Comparison of ENCODE assay signal across 16 mouse cellular contexts in genomic region chr16:94560618-94561017, GRCm38 (mm10). TPM values are rescaled to one million over a fixed set of nuclear protein-coding genes. Genes with fewer than 3 reads are reported as not detected.
DNase-seq lines count a peak whose midpoint lies in the region; ATAC-seq and TF ChIP-seq lines count a peak whose summit lies in the region.
"Had no signal": no experiment of that assay in that cellular context is flagged by ENCODE, and none has a peak within 500 bp of the region (broad histone marks: within the 10 kb centered on the region; RNA-seq: fewer than 3 reads in every experiment).

No protein-coding gene starts in this region.

- no peak overlapping the region for H3K4me2 ChIP-seq in liver, embryonic 16.5 days (ENCODE audit: low read depth, low read length)
- no peak overlapping the region for H3K4me2 ChIP-seq in hindbrain, postnatal 0 days (ENCODE audit: low read depth, low read length)
- H3K4me2 ChIP-seq: midbrain, embryonic 13.5 days had no signal

- no peak for TF ChIP-seq CTCF in hindbrain, postnatal 0 days (IDR thresholded peaks at IDR 0.05; ENCODE audit: low read depth)

- no peak overlapping the region for H3K27ac ChIP-seq in liver, embryonic 16.5 days (ENCODE audit: low read length)
- no peak overlapping the region for H3K27ac ChIP-seq in hindbrain, postnatal 0 days
- H3K27ac ChIP-seq: left cerebral cortex, adult 2 months; midbrain, embryonic 13.5 days had no signal

- 12% methylated on average over 5 of the region's 5 CpGs for WGBS in liver, embryonic 16.5 days (ENCODE audit: insufficient replicate concordance)
- WGBS in hindbrain, postnatal 0 days = 81% methylated on average over 5 of the region's 5 CpGs

- no peak overlapping the region for H3K9ac ChIP-seq in liver, embryonic 16.5 days (ENCODE audit: low read depth, low read length)
- no peak overlapping the region for H3K9ac ChIP-seq in hindbrain, postnatal 0 days (replicated peaks; ENCODE audit: low read length)
- H3K9ac ChIP-seq: midbrain, embryonic 13.5 days had no signal

- H3K9me3 ChIP-seq in liver, embryonic 16.5 days (replicated peaks; ENCODE audit: control insufficient read depth, low read length) = no peaks in the 10 kb centered on the region
- no peaks in the 10 kb centered on the region for H3K9me3 ChIP-seq in hindbrain, postnatal 0 days (ENCODE audit: low read length)
- H3K9me3 ChIP-seq: hindbrain, embryonic 10.5 days; midbrain, embryonic 13.5 days had no signal

- peak; percentile 24; the same call in 1 of the 2 replicates for ATAC-seq in liver, embryonic 16.5 days (ENCODE audit: low read depth)
- ATAC-seq in hindbrain, postnatal 0 days = no peak
- ATAC-seq: forebrain, embryonic 16.5 days; intestine, postnatal 0 days; midbrain, embryonic 13.5 days had no signal

- no peaks in the 10 kb centered on the region for H3K27me3 ChIP-seq in liver, embryonic 16.5 days (ENCODE audit: control insufficient read depth, insufficient read depth, low read depth, low read length)
- H3K27me3 ChIP-seq in hindbrain, postnatal 0 days (ENCODE audit: insufficient read depth, low read length) = no peaks in the 10 kb centered on the region
- H3K27me3 ChIP-seq: midbrain, embryonic 13.5 days had no signal

- peak; percentile 90 for DNase-seq in heart, adult 11 months
- DNase-seq in heart, postnatal 4 days = no peak
- peak; percentile 24 to 50 for DNase-seq in lung, adult 18-20 months
- DNase-seq in lung, postnatal 14 days = no peak
- DNase-seq in hindbrain, postnatal 0 days (ENCODE audit: low spot score) = no peak
- DNase-seq in kidney, adult 11 months = no peak
- DNase-seq in ovary, postnatal 36 days (ENCODE audit: low spot score) = no peak
- DNase-seq: cerebellum, adult 9-10 months; gastrocnemius, postnatal 10 days; right cerebral cortex, postnatal 25 days had no signal

- peaks cover 6% of the 10 kb centered on the region for H3K4me1 ChIP-seq in liver, embryonic 16.5 days (ENCODE audit: control insufficient read depth, low read depth, low read length)
- H3K4me1 ChIP-seq in hindbrain, postnatal 0 days (ENCODE audit: insufficient read depth, low read length) = no peaks in the 10 kb centered on the region
- H3K4me1 ChIP-seq: midbrain, embryonic 13.5 days had no signal

- no peak overlapping the region for H3K4me3 ChIP-seq in liver, embryonic 16.5 days (ENCODE audit: low read depth, low read length)
- no peak overlapping the region for H3K4me3 ChIP-seq in hindbrain, postnatal 0 days (ENCODE audit: low read length)
- H3K4me3 ChIP-seq: hindbrain, embryonic 10.5 days; left cerebral cortex, adult 2 months; midbrain, embryonic 13.5 days had no signal

- no peaks in the 10 kb centered on the region for H3K36me3 ChIP-seq in liver, embryonic 16.5 days (ENCODE audit: control insufficient read depth, insufficient read depth)
- no peaks in the 10 kb centered on the region for H3K36me3 ChIP-seq in hindbrain, postnatal 0 days (ENCODE audit: insufficient read depth, low read length)
- H3K36me3 ChIP-seq: hindbrain, embryonic 10.5 days; midbrain, embryonic 13.5 days had no signal

RNA-seq across cellular contexts. Expression of gene Dyrk1a, which starts 9.2 kb away (rescaled TPM):
- total RNA-seq in heart, postnatal 4 days (2021) = 100 to 1,000 TPM; 118 to 135 TPM
- 4.0 TPM in 2 replicates for polyA plus RNA-seq in liver, embryonic 16.5 days (2015; fragmentation: Nextera tagmentation; extraction: Ambion mirVana)
- total RNA-seq in hindbrain, postnatal 0 days (2014; rRNA removed) = 81.9 and 91.5 TPM in 2 replicates
- polyA plus RNA-seq in hindbrain, postnatal 0 days (2015; fragmentation: Nextera tagmentation; extraction: Ambion mirVana) = 12.5 and 13.0 TPM in 2 replicates

RNA-seq across cellular contexts. Expression of gene Vps26c, which starts 34.0 kb away (rescaled TPM):
- total RNA-seq in heart, postnatal 4 days (2021) = 10 to 100 TPM; 28.7 to 29.8 TPM
- 19.4 and 24.0 TPM in 2 replicates for polyA plus RNA-seq in liver, embryonic 16.5 days (2015; fragmentation: Nextera tagmentation; extraction: Ambion mirVana)
- total RNA-seq in hindbrain, postnatal 0 days (2014; rRNA removed) = 64.8 and 68.1 TPM in 2 replicates
- polyA plus RNA-seq in hindbrain, postnatal 0 days (2015; fragmentation: Nextera tagmentation; extraction: Ambion mirVana) = 59.6 and 63.6 TPM in 2 replicates

Comparison
In these comparisons a context has a peak if more than half of its experiments do, and no peak if none do; other contexts are left out.
1. DNase-seq: peak in heart, adult 11 months (single experiment) and lung, adult 18-20 months (2 of 2); none in heart, postnatal 4 days (single experiment), lung, postnatal 14 days (single experiment), hindbrain, postnatal 0 days (single experiment), kidney, adult 11 months (single experiment) and ovary, postnatal 36 days (single experiment).